Mouse (Mus musculus) limb, embryonic 11.5 days (tissue): ENCODE data around the gene Tsga13. TPM values are rescaled to one million over a fixed set of nuclear protein-coding genes. Genes with fewer than 3 reads are reported as not detected.

Source experiments
- ATAC-seq: fragments of 200-750 bp; cut with Nextera tagmentation; 2 replicates; pipeline ENCODE4 v1.8.0; 2017; ENCODE audit warnings: low read depth; ENCODE audit not compliant: insufficient number of reproducible peaks, low FRiP score, low TSS enrichment
- DNase-seq: peaks from one replicate; pipeline ENCODE4 v3.0.0-alpha.2; 2015; ENCODE audit warnings: low spot score
- H3K27ac ChIP-seq: fragments of 300-500 bp; sonication (generic); replicated peaks from 2 replicates; pipeline ENCODE4 v1.5.1; 2014; ENCODE audit warnings: low read depth, mild to moderate bottlenecking, low read length
- H3K27me3 ChIP-seq: fragments of 300-500 bp; sonication (generic); 2 replicates; pipeline ENCODE4 v1.6.1; 2014; ENCODE audit warnings: mild to moderate bottlenecking, low read length, mixed read lengths; ENCODE audit not compliant: control insufficient read depth, insufficient read depth
- H3K36me3 ChIP-seq: fragments of 300-500 bp; sonication (generic); 2 replicates; pipeline ENCODE4 v1.6.1; 2014; ENCODE audit warnings: mild to moderate bottlenecking, low read length, moderate library complexity, mixed read lengths; ENCODE audit not compliant: control insufficient read depth, insufficient read depth
- H3K4me1 ChIP-seq: fragments of 300-500 bp; sonication (generic); 2 replicates; pipeline ENCODE4 v1.6.1; 2014; ENCODE audit warnings: low read length, mixed read lengths; ENCODE audit not compliant: control insufficient read depth, insufficient read depth
- H3K4me2 ChIP-seq: fragments of 300-500 bp; sonication (generic); 2 replicates; pipeline ENCODE4 v1.6.1; 2014; ENCODE audit warnings: low read depth, mild to moderate bottlenecking, moderate library complexity; ENCODE audit not compliant: severe bottlenecking
- H3K4me3 ChIP-seq: fragments of 300-500 bp; sonication (generic); 2 replicates; pipeline ENCODE4 v1.5.1; 2014; ENCODE audit warnings: low read depth, low read length
- H3K9ac ChIP-seq: fragments of 300-500 bp; sonication (generic); 2 replicates; pipeline ENCODE4 v1.6.1; 2014; ENCODE audit warnings: mild to moderate bottlenecking, low read length
- H3K9me3 ChIP-seq: fragments of 300-500 bp; sonication (generic); 2 replicates; pipeline ENCODE4 v1.6.1; 2016; ENCODE audit warnings: low read length; ENCODE audit not compliant: control insufficient read depth
- WGBS: fragments of 180-500 bp; shearing (Covaris S2); extraction: QIAGEN DNeasy Blood & Tissue Kit; methylation state at CpG from one replicate; pipeline ENCODE4 v1.1.7; 2014; 5-methylcytosine and 5-hydroxymethylcytosine counted together
- polyA plus RNA-seq: library from polyadenylated mRNA; unstranded; fragments of >200 nt; fragmentation: Nextera tagmentation; extraction: Ambion mirVana; gene quantifications from 2 replicates; pipeline ENCODE4 v1.2.1, GENCODE M21; 2014

Gene Tsga13
- polyA plus RNA-seq, 1 experiment from 2014 or later: 0.25 TPM

- no peak for ATAC-seq
- H3K4me3 ChIP-seq: no peak overlapping the region
- no peak overlapping the region for H3K4me2 ChIP-seq
- no peaks in the 10 kb centered on the region for H3K27me3 ChIP-seq
- H3K36me3 ChIP-seq: no peaks in the 10 kb centered on the region
- WGBS: 52% methylated on average over 3 of the region's 3 CpGs
- no peak overlapping the region for H3K9ac ChIP-seq
- H3K9me3 ChIP-seq: no peaks in the 10 kb centered on the region
- no peak overlapping the region for H3K27ac ChIP-seq
- H3K4me1 ChIP-seq: no peaks in the 10 kb centered on the region
- no peak for DNase-seq
These were observed 7.4 kb downstream of the Tsga13 start for GRCm38 (mm10) chr6:30907970-30908369.

DNA sequence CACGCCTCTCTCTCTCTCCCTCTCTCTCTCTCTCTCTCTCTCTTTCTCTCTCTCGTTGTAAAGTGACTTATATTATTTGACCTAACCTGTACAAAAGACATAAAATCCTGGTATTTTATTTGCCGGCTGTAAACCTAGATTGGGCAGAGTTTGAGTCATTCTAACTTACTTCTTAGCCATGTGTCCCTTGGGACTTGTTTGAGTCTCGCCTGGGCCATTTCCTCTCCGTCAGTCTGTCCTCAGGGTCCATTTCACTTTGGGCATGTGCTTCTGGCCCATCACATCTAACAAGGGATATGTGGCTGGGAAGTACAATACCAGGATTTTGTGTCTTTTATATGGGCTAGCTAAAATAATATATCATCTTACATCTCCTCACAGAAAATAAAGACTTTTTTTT is 10.5 kb downstream of the Tsga13 start:
- 64% methylated on average over 5 of the region's 5 CpGs for WGBS
- no peaks in the 10 kb centered on the region for H3K9me3 ChIP-seq
- DNase-seq (no peak), ATAC-seq (no peak)
- no peaks in the 10 kb centered on the region for H3K4me1 ChIP-seq
- H3K4me2 ChIP-seq: no peak overlapping the region
- H3K27ac ChIP-seq: no peak overlapping the region
- no peak overlapping the region for H3K4me3 ChIP-seq
- H3K9ac ChIP-seq: no peak overlapping the region
- H3K27me3 ChIP-seq: no peaks in the 10 kb centered on the region
- H3K36me3 ChIP-seq: no peaks in the 10 kb centered on the region

- no peak overlapping the region for H3K27ac ChIP-seq
- WGBS: 52% methylated on average over 3 of the region's 3 CpGs
- DNase-seq: no peak
- H3K4me2 ChIP-seq: no peak overlapping the region
- no peaks in the 10 kb centered on the region for H3K9me3 ChIP-seq
- no peak for ATAC-seq
- H3K27me3 ChIP-seq: no peaks in the 10 kb centered on the region
- H3K4me1 ChIP-seq: no peaks in the 10 kb centered on the region
- H3K36me3 ChIP-seq: no peaks in the 10 kb centered on the region
- no peak overlapping the region for H3K9ac ChIP-seq
- no peak overlapping the region for H3K4me3 ChIP-seq
These were observed 11.3 kb downstream of the Tsga13 start for GRCm38 (mm10) chr6:30904033-30904432.

GRCm38 (mm10) chr6:30897520-30897919 is 17.9 kb downstream of the Tsga13 start:
- ATAC-seq (no peak), DNase-seq (no peak)
- Histone ChIP-seq H3K27ac (no peak overlapping the region), H3K4me1 (peaks cover 5% of the 10 kb centered on the region; the same call in 1 of the 2 replicates), H3K4me3 (no peak overlapping the region), H3K9me3 (no peaks in the 10 kb centered on the region), H3K27me3 (no peaks in the 10 kb centered on the region), H3K9ac (no peak overlapping the region), H3K4me2 (no peak overlapping the region), H3K36me3 (no peaks in the 10 kb centered on the region; the same call in 1 of the 2 replicates)
- WGBS: 75% methylated on average over 6 of the region's 6 CpGs

DNA sequence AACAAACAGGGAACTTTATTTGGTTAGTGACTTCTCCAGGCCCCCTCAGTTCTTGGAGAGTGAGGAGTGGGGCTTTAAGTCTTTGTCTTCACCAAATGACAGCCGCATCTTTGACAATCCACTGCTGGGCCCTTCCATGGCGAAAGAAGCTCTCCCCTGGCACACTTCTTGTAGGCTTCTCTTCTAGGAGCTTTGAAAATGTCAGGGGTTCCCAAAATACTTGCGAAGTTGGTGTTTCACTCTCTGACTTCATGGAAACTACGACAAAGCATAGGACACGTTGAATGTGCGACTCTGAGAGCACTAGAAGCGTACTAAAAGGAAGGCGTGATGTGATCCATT is 18.4 kb downstream of the Tsga13 start:
- H3K27ac ChIP-seq: peak overlapping the region; percentile 95; the same call in 1 of the 2 replicates
- peak overlapping the region; percentile 55; the same call in 1 of the 2 replicates for H3K9ac ChIP-seq
- peaks cover 5% of the 10 kb centered on the region; the same call in 1 of the 2 replicates for H3K4me1 ChIP-seq
- WGBS: 14% methylated on average over 8 of the region's 8 CpGs
- H3K27me3 ChIP-seq: no peaks in the 10 kb centered on the region
- no peaks in the 10 kb centered on the region; the same call in 1 of the 2 replicates for H3K36me3 ChIP-seq
- H3K4me2 ChIP-seq: peak overlapping the region; percentile 58
- no peaks in the 10 kb centered on the region for H3K9me3 ChIP-seq
- DNase-seq: no peak
- H3K4me3 ChIP-seq: peak overlapping the region; percentile 63; the same call in 1 of the 2 replicates
- no peak for ATAC-seq

GRCm38 (mm10) chr6:30896195-30896985 is 19.0 kb downstream of the Tsga13 start, which contains the start of gene Copg2:
Copg2 (minus strand) TSS chr6:30896794.
- Histone ChIP-seq H3K27me3 (no peaks in the 10 kb centered on the region), H3K9me3 (no peaks in the 10 kb centered on the region), H3K36me3 (no peaks in the 10 kb centered on the region; the same call in 1 of the 2 replicates), H3K27ac (peak within 1 kb of the TSS; percentile 95), H3K4me3 (peak within 1 kb of the TSS; percentile 63), H3K4me2 (peak within 1 kb of the TSS; percentile 58), H3K9ac (peak within 1 kb of the TSS; percentile 74), H3K4me1 (peaks cover 5% of the 10 kb centered on the region; the same call in 1 of the 2 replicates)
- under 1% methylated on average over 52 of the region's 83 CpGs for WGBS
- DNase-seq (peak; percentile 97), ATAC-seq (peak; percentile 98)

DNA sequence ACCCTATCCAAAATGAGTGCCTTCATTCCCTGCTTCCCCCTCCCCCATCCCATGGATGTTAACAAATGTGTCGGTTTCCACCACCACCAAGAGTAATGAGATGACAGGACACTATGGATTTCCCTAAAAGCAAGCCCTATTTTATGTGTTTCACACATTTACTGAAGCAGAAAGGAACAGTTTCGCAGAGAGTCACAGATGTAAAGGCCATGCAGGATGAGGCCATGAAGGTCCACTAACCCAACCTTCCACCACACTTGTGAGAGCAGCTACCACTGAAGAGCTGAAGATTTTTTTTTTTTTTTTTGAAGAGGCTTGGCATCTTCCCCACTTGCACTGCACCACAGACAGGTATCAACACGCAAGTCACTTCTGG is 19.6 kb downstream of the Tsga13 start:
- Histone ChIP-seq H3K9me3 (no peaks in the 10 kb centered on the region), H3K4me3 (peak overlapping the region; percentile 63), H3K4me1 (peaks cover 5% of the 10 kb centered on the region; the same call in 1 of the 2 replicates), H3K36me3 (no peaks in the 10 kb centered on the region; the same call in 1 of the 2 replicates), H3K27ac (peak overlapping the region; percentile 95), H3K27me3 (no peaks in the 10 kb centered on the region), H3K9ac (peak overlapping the region; percentile 74), H3K4me2 (peak overlapping the region; percentile 58)
- no peak for ATAC-seq
- WGBS: 31% methylated on average over 3 of the region's 3 CpGs
- no peak for DNase-seq

- Histone ChIP-seq H3K27ac (no peak overlapping the region), H3K4me3 (no peak overlapping the region), H3K36me3 (no peaks in the 10 kb centered on the region; the same call in 1 of the 2 replicates), H3K4me2 (no peak overlapping the region), H3K9ac (no peak overlapping the region), H3K4me1 (peaks cover 5% of the 10 kb centered on the region; the same call in 1 of the 2 replicates), H3K9me3 (no peaks in the 10 kb centered on the region), H3K27me3 (no peaks in the 10 kb centered on the region)
- ATAC-seq (no peak), DNase-seq (no peak)
- 84% methylated on average over 4 of the region's 4 CpGs for WGBS
These were observed 22.3 kb downstream of the Tsga13 start for GRCm38 (mm10) chr6:30893081-30893480.
